Mouse (Mus musculus) intestine, embryonic 16.5 days (tissue): ENCODE data around the gene Jakmip3. TPM values are rescaled to one million over a fixed set of nuclear protein-coding genes. Genes with fewer than 3 reads are reported as not detected.

Experiments used
- ATAC-seq: fragments of 200-750 bp; cut with Nextera tagmentation; 2 replicates; pipeline ENCODE4 v1.8.0; 2017; ENCODE audit warnings: moderate TSS enrichment, moderate library complexity
- H3K27ac ChIP-seq: fragments of 300-500 bp; sonication (generic); 2 replicates; pipeline ENCODE4 v1.5.1; 2014; ENCODE audit warnings: mild to moderate bottlenecking, low read length
- H3K27me3 ChIP-seq: fragments of 300-500 bp; sonication (generic); replicated peaks from 2 replicates; pipeline ENCODE4 v1.6.1; 2014; ENCODE audit warnings: low read length, control low read depth, mixed read lengths; ENCODE audit not compliant: control insufficient read depth, insufficient read depth
- H3K36me3 ChIP-seq: fragments of 300-500 bp; sonication (generic); 2 replicates; pipeline ENCODE4 v1.6.1; 2014; ENCODE audit warnings: low read length, control low read depth; ENCODE audit not compliant: control insufficient read depth, insufficient read depth
- H3K4me1 ChIP-seq: fragments of 300-500 bp; sonication (generic); 2 replicates; pipeline ENCODE4 v1.6.1; 2014; ENCODE audit warnings: low read length, control low read depth, mixed read lengths; ENCODE audit not compliant: control insufficient read depth, insufficient read depth
- H3K4me2 ChIP-seq: fragments of 300-500 bp; sonication (generic); 2 replicates; pipeline ENCODE4 v1.6.1; 2014; ENCODE audit warnings: low read depth, low read length, control low read depth
- H3K4me3 ChIP-seq: fragments of 300-500 bp; sonication (generic); 2 replicates; pipeline ENCODE4 v1.5.1; 2014; ENCODE audit warnings: mild to moderate bottlenecking, low read length
- H3K9ac ChIP-seq: fragments of 300-500 bp; sonication (generic); 2 replicates; pipeline ENCODE4 v1.6.1; 2014; ENCODE audit warnings: low read depth, low read length
- H3K9me3 ChIP-seq: fragments of 300-500 bp; sonication (generic); 2 replicates; pipeline ENCODE4 v1.6.1; 2016; ENCODE audit warnings: low read length, control low read depth; ENCODE audit not compliant: control insufficient read depth
- WGBS: fragments of 180-500 bp; shearing (Covaris S2); extraction: QIAGEN DNeasy Blood & Tissue Kit; methylation state at CpG from one replicate; pipeline ENCODE4 v1.1.7; 2014; 5-methylcytosine and 5-hydroxymethylcytosine counted together
- polyA plus RNA-seq: library from polyadenylated mRNA; unstranded; fragments of >200 nt; fragmentation: Nextera tagmentation; extraction: Ambion mirVana; gene quantifications from 2 replicates; pipeline ENCODE4 v1.2.1, GENCODE M21; 2015

The Jakmip3 gene
- polyA plus RNA-seq, 1 experiment from 2014 or later, result 0.10 TPM

GRCm38 (mm10) chr7:138940256-138940611 lies 296 bp upstream of the Jakmip3 start:
- H3K36me3 ChIP-seq, result no peaks in the 10 kb centered on the region
- H3K4me1 ChIP-seq, result peaks cover 4% of the 10 kb centered on the region
- H3K27ac ChIP-seq, result no peak overlapping the region
- no peak for ATAC-seq
- H3K4me3 ChIP-seq, result peak overlapping the region; percentile 46
- peaks cover 44% of the 10 kb centered on the region for H3K27me3 ChIP-seq
- peak overlapping the region; percentile 71 for H3K4me2 ChIP-seq
- no peak overlapping the region for H3K9ac ChIP-seq
- WGBS, result 2% methylated on average over 17 of the region's 17 CpGs
- H3K9me3 ChIP-seq, result no peaks in the 10 kb centered on the region

DNA sequence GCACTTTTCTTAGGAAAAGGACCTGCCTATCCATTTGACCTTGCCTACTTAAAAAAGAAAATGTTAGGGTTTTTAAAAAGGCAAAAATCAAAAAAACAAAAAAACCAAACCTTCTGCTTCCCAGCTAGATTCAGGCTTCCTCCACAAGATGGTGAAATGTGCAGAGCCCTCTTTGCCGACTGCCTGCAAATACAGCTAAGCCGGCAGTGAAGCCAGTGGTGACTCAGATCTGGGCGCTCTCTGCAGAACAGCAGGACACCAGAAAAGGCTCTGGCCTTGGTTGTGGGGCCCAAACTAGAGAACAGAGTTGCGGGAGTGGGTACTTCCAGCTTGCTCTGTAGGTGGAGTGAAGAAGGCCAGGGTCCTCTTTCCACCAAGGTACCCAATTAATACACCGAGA lies 1.0 kb downstream of the Jakmip3 start:
- H3K4me2 ChIP-seq, result 0 out of 2 replicates have a peak overlapping the region, but pooled peaks have one; percentile 71
- H3K27ac ChIP-seq, result no peak overlapping the region
- peaks cover 4% of the 10 kb centered on the region for H3K4me1 ChIP-seq
- no peak overlapping the region for H3K4me3 ChIP-seq
- H3K9me3 ChIP-seq, result no peaks in the 10 kb centered on the region
- H3K27me3 ChIP-seq, result peaks cover 44% of the 10 kb centered on the region
- H3K9ac ChIP-seq, result no peak overlapping the region
- WGBS, result 34% methylated on average over 5 of the region's 5 CpGs
- no peak for ATAC-seq
- H3K36me3 ChIP-seq, result no peaks in the 10 kb centered on the region

DNA sequence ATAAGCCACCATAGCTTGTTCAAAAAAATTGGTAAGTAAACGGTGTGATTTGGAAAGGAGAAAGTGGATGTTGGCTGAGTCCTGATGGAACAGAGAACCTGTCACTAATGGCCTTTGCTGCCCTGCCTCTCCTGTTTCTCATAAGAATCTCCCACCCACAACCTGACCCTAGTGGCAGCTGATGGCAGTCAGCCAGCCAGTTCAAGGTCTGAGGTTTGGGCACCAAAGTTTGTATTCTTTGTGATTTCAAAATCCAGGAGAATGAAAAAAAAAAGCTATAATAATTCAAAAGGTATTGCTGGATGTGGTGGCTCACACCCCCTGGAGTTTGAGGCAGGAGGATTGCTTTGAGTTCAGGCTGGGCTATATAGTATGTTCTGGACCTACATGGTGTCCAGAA lies 1.8 kb downstream of the Jakmip3 start:
- Histone ChIP-seq H3K4me2 (no peak overlapping the region), H3K27ac (no peak overlapping the region), H3K9ac (no peak overlapping the region), H3K36me3 (no peaks in the 10 kb centered on the region), H3K27me3 (peaks cover 44% of the 10 kb centered on the region), H3K4me3 (no peak overlapping the region), H3K4me1 (peaks cover 4% of the 10 kb centered on the region), H3K9me3 (no peaks in the 10 kb centered on the region)
- no peak for ATAC-seq
- WGBS, result 88% methylated on average over 1 of the region's 1 CpGs

- Histone ChIP-seq H3K9me3 (no peaks in the 10 kb centered on the region), H3K36me3 (no peaks in the 10 kb centered on the region), H3K4me3 (no peak overlapping the region), H3K9ac (no peak overlapping the region), H3K27me3 (peaks cover 27% of the 10 kb centered on the region), H3K27ac (no peak overlapping the region), H3K4me2 (no peak overlapping the region), H3K4me1 (no peaks in the 10 kb centered on the region)
- ATAC-seq, result no peak
- 52% methylated on average over 3 of the region's 3 CpGs for WGBS
Measured at GRCm38 (mm10) chr7:138945668-138946067, 5.1 kb downstream of the Jakmip3 start.

GRCm38 (mm10) chr7:138947741-138948140 lies 7.2 kb downstream of the Jakmip3 start:
- Histone ChIP-seq H3K4me2 (no peak overlapping the region), H3K4me1 (no peaks in the 10 kb centered on the region), H3K27me3 (peaks cover 7% of the 10 kb centered on the region; the same call in 1 of the 2 replicates), H3K36me3 (no peaks in the 10 kb centered on the region), H3K9ac (no peak overlapping the region), H3K27ac (no peak overlapping the region), H3K4me3 (no peak overlapping the region), H3K9me3 (no peaks in the 10 kb centered on the region)
- WGBS, result 85% methylated on average over 8 of the region's 8 CpGs
- no peak for ATAC-seq

- WGBS, result 45% methylated on average over 8 of the region's 8 CpGs
- ATAC-seq, result no peak
- H3K4me1 ChIP-seq, result no peaks in the 10 kb centered on the region
Measured at GRCm38 (mm10) chr7:138948309-138948708, 7.8 kb downstream of the Jakmip3 start.

DNA sequence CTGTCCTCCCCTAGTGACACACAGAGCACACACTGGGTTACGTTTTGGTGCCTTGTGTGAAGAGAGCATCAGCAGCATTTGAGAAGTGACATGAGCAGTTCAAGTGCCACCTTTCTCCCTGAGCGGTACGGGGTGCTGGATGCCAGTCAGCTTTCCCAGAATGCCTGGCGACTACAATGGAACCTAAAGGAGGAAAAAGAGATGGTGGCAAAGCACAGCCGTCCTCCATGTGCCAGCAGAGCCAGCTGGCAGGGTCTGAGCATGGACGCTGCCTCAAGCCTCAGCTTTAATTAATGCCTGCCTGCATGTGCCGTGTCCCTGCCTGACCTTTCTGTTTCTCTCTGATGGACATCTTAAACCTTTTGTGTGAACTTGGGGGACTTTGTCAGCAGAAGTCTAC lies 15.3 kb downstream of the Jakmip3 start:
- Histone ChIP-seq H3K9ac (no peak overlapping the region), H3K27me3 (0 out of 2 replicates have a peak, but pooled peaks cover 2% of the 10 kb centered on the region), H3K4me1 (no peaks in the 10 kb centered on the region), H3K27ac (no peak overlapping the region), H3K36me3 (no peaks in the 10 kb centered on the region), H3K4me2 (no peak overlapping the region), H3K4me3 (no peak overlapping the region), H3K9me3 (no peaks in the 10 kb centered on the region)
- ATAC-seq, result no peak
- 84% methylated on average over 7 of the region's 7 CpGs for WGBS

More at GRCm38 (mm10) chr7:138948309-138948708, 7.8 kb downstream of the Jakmip3 start:
- Histone ChIP-seq H3K27me3 (0 out of 2 replicates have a peak, but pooled peaks cover 5% of the 10 kb centered on the region), H3K9me3 (no peaks in the 10 kb centered on the region), H3K27ac (no peak overlapping the region), H3K9ac (no peak overlapping the region), H3K4me3 (no peak overlapping the region), H3K4me2 (no peak overlapping the region), H3K36me3 (no peaks in the 10 kb centered on the region)

- H3K9ac ChIP-seq, result no peak overlapping the region
- ATAC-seq, result no peak
- no peaks in the 10 kb centered on the region for H3K9me3 ChIP-seq
- 71% methylated on average over 6 of the region's 6 CpGs for WGBS
- H3K27me3 ChIP-seq, result 0 out of 2 replicates have a peak, but pooled peaks cover 2% of the 10 kb centered on the region
- no peak overlapping the region for H3K27ac ChIP-seq
- no peaks in the 10 kb centered on the region for H3K4me1 ChIP-seq
- no peaks in the 10 kb centered on the region for H3K36me3 ChIP-seq
- no peak overlapping the region for H3K4me3 ChIP-seq
- H3K4me2 ChIP-seq, result no peak overlapping the region
Measured at GRCm38 (mm10) chr7:138957106-138957505, 16.6 kb downstream of the Jakmip3 start.

GRCm38 (mm10) chr7:138959747-138960146 lies 19.2 kb downstream of the Jakmip3 start:
- Histone ChIP-seq H3K4me3 (no peak overlapping the region), H3K9ac (no peak overlapping the region), H3K4me2 (no peak overlapping the region), H3K36me3 (no peaks in the 10 kb centered on the region), H3K9me3 (no peaks in the 10 kb centered on the region), H3K27me3 (0 out of 2 replicates have a peak, but pooled peaks cover 2% of the 10 kb centered on the region), H3K27ac (no peak overlapping the region), H3K4me1 (no peaks in the 10 kb centered on the region)
- no peak for ATAC-seq
- 74% methylated on average over 5 of the region's 5 CpGs for WGBS

DNA sequence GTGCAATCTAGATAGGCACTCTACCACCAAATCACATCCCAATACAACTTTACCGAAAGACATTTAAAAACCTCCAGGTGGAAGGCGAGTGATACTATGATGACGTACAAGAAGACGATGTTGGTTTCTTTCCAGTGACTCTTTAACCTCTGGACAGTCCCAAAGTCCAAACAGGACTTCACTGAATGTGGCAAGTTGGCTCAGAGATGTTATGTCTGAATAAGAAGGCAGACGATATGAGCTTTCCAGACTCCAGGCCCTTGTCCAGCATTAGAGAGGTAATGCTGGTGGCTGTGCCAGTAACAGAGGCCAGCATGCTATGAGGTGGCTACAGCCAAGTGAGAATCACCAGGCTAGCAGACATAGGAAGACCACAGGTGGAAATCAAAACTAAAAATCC lies 23.2 kb downstream of the Jakmip3 start:
- ATAC-seq, result no peak
- Histone ChIP-seq H3K36me3 (no peaks in the 10 kb centered on the region), H3K4me3 (no peak overlapping the region), H3K4me2 (no peak overlapping the region), H3K4me1 (no peaks in the 10 kb centered on the region), H3K27ac (no peak overlapping the region), H3K9ac (no peak overlapping the region), H3K9me3 (no peaks in the 10 kb centered on the region), H3K27me3 (no peaks in the 10 kb centered on the region)
- WGBS, result 89% methylated on average over 5 of the region's 5 CpGs
